Mouse (Mus musculus) urinary bladder, adult 18-20 months (tissue): ENCODE data around the gene Rfx2.
A peak's percentile ranks its signal among the peaks of the same experiment; 100 is the strongest.

Experiments used
- DNase-seq, 2 experiments: peaks; one replicate each; pipeline ENCODE4 v3.0.0; 2022; ENCODE audit warnings: low spot score in 2 of 2, mixed read lengths in 2 of 2

The Rfx2 gene

DNA sequence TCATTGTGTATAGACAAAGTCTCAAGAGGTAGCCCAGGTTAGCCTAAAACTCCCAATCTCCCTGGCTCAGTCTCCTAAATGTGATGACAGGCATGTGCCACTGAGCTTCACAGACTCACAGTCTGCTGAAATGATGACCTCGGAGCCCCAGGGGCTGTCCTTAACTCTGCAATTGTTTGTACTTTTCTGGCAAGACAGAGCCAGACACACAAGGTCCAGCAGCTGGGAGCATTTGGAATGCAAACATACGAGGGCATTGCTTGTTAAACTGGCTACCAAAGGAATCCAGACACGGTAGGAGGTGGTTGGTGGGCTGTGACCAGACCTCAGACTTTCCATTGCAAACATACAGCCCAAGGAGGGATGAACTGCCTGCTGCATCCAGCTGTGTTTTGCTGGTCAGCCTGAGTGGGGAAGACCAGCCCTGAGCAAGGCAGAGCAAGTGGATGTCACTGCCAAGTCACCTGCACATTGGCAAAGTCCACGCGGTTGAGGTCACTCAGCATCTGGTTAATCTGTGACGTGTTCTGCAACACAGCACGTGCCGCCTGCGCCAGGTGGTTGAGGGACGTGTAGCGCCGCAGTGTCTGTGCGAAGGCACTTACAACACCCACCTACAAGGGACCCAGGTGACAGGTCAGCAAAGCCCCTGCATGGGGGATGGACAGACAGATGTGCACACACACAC is 50.4 kb downstream of the Rfx2 start:
- no peak for DNase-seq

DNA sequence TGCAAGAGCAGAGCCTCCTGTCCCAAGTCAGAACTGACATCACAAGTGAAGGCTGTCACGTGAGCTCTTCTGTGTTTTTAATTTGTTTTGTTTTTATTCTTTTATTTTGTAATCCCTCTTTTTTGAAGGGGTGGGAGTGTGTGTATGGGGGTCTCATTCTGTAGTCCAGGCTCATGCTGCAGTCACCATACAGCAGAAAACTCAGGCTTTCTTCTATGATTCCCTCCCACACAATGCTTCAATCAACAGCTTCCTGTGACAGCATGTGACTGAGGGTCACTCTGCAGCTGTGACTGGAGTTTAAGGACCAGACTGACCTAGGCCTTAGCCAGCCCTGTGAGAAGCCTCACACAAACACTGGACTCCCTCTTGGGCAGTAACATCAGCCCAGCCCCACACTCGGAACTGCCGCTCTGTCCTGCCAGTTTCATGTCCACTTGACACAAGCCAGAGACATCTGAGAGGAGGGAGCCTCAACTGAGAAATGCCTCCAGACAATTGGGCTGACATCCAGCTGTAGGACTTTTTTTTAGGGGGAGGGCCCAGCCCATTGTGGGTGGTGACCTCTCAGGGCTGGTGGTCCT is 51.9 kb downstream of the Rfx2 start:
- DNase-seq: no peak

DNA sequence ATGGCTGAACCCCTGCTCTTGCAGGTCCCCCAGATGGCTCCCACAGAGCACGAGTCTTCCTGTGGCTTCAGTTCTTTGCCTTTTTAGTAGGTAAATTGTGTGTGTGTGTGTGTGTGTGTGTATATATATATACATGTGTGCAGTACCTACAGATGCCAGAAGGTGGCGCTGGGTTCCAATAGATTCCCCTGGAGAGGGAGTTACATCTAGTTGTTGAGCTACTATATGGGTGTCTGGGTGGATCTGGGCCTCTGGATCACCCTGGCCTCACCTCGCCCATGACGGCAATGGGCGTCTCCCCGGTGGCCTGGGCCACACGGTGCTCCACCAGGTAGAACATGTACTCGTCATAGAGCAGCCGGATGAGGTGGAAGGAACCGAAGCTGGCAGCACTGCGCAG is 53.2 kb downstream of the Rfx2 start:
- no peak for DNase-seq

DNA sequence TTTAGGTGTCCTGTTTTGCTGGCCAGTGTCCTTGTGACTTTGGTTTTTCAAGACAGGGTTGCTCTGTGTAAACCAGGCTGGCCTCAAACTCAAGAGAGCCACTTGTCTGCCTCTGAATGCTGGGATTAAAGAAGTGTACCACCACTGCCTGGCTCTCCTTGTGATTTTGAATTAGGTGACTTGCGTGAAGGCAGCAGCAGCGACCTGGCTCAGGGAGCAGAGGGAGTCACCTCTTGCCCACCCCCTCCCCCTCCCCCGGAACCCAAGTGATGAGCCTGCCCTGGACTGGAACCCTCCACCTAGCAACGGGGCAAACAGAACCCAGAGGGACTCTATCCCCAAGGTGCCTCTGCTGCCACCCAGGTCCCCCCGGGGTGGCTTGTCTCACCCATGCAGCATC is 60.9 kb downstream of the Rfx2 start, which contains the start of gene Prr22:
Gene Prr22 (plus strand): TSS at position 301 of the 400 bp plus-strand sequence.
- no peak for DNase-seq

DNA sequence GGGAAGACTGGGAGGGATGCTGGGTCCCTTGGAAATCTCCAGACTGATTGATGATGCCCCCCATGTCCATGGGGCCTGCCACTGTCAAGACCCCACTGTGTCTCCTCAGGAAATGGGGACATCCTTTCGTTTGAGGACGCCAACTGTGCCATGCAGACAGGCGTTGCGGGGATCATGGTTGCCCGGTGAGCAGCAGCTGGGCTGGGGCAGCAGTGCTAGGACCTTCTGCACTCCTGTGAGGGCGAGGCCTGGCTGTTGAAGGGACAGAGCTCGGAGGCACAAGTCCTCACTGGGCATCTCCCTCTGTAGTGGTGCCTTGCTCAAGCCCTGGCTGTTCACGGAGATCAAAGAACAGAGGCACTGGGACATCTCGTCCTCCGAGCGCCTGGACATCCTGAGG is 61.9 kb downstream of the Rfx2 start:
- DNase-seq: no peak

DNA sequence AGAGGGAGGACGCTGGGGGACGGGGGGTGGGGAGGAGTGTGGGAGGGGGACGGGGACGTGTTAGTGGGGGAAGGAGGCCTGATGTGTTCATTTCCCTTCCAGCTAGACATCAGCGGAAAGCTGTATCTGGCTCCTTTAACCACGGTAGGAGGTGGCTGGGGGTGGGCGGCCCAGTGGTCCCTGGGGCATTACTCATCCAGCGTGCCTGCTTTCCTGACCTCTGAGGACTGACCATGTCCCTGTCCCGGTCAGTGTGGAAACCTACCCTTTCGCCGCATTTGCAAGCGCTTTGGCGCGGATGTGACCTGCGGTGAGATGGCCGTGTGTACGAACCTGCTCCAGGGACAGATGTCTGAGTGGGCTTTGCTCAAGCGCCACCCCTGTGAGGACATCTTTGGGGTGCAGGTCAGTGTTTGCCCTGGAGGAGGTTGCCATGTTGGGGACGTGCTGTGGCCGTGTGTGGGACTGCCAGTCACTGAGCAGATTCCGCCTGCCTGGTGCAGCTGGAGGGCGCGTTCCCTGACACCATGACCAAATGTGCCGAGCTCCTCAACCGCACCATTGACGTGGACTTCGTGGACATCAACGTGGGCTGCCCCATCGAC is 63.2 kb downstream of the Rfx2 start:
- no peak for DNase-seq

DNA sequence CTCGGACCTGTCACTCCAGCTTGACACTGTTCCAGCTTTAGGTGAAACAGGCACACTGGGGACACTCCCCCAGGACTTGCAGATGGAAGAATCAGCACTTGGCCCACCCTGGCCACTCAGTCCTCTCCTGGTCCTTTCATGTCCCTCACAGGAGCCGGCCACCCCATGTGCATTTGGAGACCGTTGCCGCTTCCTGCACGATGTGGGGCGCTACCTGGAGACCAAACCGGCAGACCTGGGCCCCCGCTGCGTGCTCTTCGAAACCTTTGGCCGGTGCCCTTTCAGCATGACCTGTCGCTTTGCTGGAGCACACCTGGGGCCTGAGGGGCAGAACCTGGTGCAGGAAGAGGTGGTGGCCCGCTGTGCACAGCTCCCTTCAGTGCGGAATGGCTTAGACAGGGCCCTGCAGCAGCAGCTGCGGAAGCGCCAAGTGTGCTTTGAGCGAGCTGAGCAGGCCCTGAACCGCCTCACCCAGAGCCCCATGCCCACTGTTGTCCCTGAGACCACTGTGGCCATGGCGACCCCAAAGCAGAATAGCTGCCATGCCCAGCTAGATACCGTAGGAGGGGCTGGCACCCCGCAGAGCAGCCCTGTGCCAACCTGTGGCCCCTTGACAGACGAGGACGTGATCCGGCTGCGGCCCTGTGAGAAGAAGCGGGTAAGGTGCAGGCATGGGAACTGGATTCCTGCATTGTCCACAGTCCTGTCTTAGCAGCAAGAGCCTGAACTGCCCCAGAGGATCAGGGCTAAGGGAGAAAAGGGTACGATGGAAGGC is 64.0 kb downstream of the Rfx2 start:
- DNase-seq: no peak

DNA sequence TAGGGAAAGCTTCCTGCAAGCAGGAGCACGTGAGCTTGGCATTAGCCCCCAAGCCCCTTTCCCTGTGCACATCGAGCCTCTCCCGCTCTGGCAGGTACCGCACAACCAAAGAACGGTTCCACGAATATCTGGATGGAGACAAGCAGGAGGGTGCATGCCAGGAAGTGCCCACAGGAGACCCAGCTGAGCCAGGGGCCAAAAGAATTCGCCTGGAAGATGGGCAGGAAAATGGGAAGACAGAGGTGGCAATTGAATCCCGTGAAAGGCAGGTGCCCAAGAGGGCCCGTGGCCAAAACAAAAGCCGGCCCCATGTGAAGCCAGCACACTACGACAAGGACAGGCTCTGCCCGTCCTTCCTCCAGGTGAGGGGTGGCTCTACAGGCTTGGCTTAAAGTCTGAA is 65.4 kb downstream of the Rfx2 start:
- DNase-seq: no peak

DNA sequence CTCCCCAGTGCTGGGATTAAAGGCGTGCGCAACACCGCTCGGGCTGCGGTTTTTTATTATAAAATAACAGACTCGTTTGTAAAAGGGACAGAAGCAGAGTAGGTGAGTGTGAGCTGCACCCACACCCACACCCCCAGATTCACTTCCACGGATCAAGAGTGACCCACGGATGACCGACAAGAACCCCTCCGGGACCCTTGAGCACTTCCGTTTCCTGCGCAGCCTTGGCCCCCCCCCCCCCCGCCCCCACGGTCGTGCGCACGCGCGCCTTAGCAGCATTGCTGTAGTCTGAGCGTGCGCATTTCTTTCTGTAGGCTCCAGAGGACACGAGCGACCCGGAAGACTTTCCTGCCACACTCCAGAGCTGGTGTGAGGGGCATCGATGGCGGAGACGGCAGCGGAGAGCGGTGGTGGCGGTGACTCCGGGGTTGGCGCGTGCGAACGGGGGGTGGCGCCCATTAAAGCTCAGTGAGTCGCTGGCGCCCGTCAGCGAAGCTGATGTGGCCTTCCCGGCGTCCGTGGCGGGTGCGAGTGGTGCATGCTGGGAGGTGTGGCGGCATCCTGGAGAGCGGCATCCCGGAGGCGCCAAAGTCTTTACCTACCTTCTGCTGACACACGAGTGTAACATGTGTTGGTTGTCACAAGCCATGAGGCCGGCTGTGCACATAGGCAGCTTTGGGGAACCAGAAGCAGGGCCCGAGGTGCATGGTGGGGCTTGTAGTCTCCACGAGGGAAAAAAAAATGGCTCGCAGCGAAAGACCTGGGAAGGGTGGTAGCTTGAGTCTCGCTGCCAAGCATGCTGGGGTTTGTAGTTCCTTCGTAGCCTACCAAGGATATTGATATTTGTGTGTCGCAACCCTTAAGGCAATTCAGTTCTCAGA is 66.1 kb downstream of the Rfx2 start, which contains the start of gene Dus3l:
Gene Dus3l (plus strand): TSS at position 284 of the 881 bp plus-strand sequence.
- peak; percentile 85 to 98 for DNase-seq

DNA sequence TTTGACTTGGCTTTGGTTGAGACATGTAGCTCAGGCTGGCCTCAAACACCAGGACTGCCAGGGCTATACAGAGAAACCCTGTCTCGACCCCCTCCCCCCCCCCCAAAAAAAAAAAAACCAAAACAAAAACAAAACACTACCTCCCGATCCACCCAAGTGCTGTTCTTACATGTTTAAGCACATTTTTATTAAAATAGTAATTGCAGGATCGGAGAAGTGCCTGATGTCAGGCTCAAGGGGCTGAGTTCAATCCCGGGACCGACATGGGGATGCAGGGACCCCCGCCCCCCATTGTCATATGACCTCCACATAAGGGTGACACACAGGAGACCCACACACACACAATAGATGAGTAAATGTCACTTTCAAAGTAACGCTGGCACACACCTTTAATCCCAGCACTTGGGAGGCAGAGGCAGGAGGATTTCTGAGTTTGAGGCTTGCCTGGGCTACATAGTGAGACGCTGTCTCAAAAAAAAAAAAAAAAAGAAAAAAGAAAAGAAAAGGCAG is 67.0 kb downstream of the Rfx2 start:
- DNase-seq: no peak

DNA sequence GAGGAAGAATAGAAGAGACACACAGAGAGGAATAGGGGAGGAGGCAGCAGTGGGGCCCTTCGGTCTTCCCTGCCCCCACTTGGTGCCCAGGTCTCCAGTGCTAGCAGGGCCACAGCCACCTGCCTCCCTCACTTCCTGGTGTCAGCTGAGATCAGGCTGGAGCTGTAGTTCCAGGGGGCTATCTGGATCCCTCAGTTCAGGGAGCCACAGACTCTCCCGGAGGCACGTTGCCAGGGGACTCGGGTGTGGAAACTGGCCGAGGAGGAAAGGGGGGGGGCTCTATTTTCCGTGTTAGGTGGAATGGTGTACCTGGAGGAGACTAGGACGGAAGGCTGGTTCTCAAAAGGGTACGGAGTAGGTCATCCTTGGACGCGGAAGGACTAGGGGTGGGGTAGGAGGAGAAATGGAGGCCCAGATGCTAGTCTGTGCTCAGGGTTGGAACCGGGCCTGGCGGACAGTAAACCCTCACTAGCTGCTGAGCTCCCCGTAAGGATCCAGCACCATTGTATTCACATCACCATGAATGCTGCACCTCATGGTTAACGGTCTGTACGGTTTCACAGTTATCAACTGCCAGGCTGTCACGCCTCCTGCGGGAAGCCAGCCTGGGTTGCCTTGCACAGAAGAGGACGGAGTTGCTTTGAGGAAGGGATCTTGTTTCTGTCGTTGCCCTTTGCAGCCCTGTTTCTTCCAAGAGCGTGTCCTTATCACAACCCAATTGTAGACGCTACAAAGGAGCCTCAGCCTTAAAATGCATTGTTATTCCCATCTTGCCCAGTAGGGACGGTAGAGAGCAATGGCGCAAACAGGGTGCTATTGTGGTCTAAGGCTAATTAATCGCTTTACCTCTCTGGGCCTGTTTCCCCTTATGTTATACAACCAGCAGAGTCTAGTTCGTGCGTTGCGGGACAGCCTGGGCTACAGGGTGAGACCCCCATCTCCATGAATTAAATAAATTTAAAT is 67.8 kb downstream of the Rfx2 start:
- DNase-seq: peak in 1 of 2 experiments; percentile 33

DNA sequence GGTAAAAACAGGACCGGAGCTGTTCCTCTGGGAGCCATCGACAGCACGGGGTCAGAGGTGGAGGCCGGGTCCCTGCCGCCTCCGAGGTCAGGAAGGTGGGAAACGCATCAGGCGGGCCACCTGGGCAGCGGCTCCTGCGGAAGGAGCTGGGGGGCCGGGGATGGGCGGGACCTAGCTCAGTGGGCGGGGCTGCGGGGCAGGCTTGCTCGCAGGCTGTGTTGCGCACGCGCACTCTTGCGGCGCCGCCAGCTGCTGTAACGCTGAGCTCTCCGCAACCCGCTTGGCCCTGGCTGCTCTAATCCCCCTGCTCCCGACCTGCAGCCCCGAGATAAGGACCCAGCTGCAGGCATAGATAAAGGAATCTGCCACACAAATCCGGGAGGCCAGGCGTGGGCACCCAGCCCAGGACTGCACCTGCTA is 68.8 kb downstream of the Rfx2 start:
- DNase-seq: peak; percentile 73 to 79

DNA sequence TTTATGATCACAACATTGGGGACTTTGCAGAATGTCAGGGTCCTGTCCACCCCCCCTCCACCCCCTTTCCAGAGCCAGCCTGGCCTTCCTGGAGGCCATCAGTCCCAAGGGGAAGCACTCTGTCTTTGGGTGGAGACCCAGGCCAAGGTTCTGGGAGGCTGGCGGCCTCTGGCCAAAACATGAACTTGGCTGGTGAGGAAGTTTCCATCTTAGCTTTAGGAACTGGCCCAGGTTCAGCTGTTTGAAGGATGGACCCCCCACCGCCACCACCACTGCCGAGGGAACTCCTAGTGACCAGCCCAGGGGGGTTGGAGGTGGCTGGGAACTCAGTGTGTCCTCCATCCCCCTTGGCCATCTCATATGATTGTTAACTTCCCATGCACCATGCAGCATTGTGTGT is 69.7 kb downstream of the Rfx2 start:
- DNase-seq: no peak

DNA sequence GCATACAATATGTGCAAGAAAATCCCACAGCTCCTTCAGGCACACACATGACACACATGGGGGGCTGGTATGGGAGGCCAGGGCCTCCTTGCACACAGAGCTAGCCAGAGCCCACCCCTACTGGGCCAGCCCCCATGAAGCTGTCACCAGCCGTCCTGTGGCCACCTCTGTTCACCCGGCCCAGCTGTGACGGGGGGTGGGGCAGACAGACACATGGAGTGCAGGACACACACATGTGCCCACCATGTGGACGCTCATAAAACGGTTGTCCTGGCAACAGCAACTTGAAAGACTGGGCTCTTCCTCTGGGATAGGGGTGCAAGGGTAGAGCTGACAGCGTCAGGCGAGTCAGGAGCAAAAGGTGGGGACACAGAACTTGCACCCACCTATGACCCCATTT is 71.6 kb downstream of the Rfx2 start:
- no peak for DNase-seq

DNA sequence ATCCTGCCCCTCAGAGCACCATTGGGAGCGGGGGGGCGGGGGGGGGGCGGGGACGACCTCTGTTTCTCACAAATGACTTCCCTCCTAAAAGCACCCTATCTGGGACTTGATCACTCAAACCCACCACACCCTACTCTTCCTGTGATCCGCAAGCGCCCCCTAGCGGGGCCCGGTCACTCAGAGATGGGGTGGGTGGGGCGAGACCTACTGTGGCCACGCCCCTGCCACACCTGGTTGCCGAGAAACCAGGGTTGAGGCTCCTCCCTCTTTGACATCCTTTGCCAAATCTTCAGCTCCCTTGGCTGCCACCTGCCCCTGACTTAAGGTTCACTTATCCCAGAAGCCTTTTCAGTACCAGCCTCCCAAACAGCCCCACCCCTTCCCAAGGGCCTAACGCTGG is 72.7 kb downstream of the Rfx2 start:
- DNase-seq: peak; percentile 52 to 79

DNA sequence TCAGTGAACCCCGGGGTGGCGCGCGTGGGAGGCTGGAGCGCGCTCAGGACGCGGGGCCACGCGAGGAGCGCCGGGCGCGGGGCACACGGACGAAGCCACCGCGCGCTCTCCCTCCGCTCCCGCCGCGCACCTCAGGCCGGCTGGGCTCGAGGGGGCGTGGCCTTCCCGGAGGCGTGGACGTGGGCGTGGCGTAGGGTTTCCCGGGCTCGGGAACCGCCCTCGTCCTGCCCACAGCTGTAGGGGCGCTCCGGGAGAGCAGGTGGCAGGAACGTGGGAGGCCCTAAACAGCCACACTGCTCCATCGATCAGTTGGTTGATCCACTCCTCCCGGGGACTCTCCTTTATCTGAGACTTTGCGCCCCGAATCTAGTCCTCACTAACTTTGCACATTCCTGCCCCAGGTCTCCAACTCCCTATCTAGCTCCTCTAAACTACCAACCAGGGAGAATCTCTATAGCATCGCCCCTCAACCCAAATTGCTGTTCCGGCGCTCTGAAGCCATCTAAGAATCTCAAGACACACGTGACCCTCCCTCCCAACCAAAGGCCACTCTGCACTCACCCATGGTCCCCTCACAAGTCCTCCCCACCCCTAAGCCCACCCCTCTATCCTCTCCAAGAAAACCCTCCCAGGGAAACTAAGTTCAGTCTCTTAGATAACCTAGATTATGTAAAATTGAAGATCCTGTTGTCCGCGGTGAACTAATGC is 73.2 kb downstream of the Rfx2 start, which contains the start of gene Nrtn:
Gene Nrtn (minus strand): TSS at position 115 of the 708 bp plus-strand sequence.
- DNase-seq: peak; percentile 84 to 95

DNA sequence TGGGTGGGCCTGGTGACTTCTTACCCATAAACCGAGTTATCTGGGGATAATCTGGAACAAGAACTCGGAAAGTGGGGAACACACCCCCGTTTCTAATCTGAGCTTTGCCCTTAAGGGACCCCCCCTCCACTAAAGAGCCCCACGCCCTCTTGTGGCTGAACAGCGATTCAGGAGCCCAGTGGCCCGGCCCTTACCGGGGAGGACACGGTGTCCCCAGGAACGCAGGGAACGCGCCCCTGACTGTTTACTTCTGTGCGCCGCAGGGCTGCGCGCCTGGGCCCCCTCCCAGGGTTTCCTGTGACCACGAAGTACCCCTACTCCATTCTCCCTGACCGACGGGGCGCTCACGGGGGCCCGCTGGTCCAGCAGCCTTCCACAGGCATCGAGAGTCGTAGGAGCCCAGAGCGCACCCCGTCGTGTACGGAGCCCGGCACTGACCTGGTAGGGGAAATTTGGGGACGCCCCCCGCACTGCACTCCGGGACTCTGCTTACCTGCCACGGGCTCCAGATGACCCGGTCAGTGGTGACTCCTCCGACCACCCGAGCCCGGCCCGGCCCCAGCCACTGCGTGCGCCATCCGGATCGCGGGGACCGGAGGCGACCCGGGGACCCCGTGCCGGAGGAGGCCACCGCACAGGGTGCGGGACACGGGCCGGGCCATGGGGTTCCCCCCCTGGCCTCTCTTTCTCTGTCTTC is 74.0 kb downstream of the Rfx2 start:
- peak in 1 of 2 experiments; percentile 42 for DNase-seq
